Mouse (Mus musculus): Measurements from ENCODE around the gene Nutf2. TPM values are rescaled to one million over a fixed set of nuclear protein-coding genes. Genes with fewer than 3 reads are reported as not detected.

The Nutf2 gene
- polyA plus RNA-seq, 1 experiment from 2014 or later = 198 TPM

GRCm38 (mm10) chr8:105897801-105898480 lies 37.6 kb downstream of the Nutf2 start:
- Histone ChIP-seq H3K4me3 (no peak overlapping the region), H3K27ac (replicated peaks) (no peak overlapping the region), H3K36me3 (peaks cover 16% of the 10 kb centered on the region), H3K4me1 (replicated peaks) (peaks cover 20% of the 10 kb centered on the region), H3K4me2 (no peak overlapping the region), H3K9me3 (no peaks in the 10 kb centered on the region), H3K9ac (no peak overlapping the region), H3K27me3 (no peaks in the 10 kb centered on the region)
- no peak for ATAC-seq (ENCODE audit: low read depth)
- WGBS = 85% methylated on average over 9 of the region's 9 CpGs

GRCm38 (mm10) chr8:105900180-105900940 lies 40.0 kb downstream of the Nutf2 start, which contains the start of gene Pskh1:
Gene Pskh1 (plus strand): TSS chr8:105900441.
- under 1% methylated on average over 68 of the region's 68 CpGs for WGBS
- Histone ChIP-seq H3K4me1 (replicated peaks) (peaks cover 11% of the 10 kb centered on the region), H3K36me3 (0 out of 2 replicates have a peak, but pooled peaks cover 2% of the 10 kb centered on the region), H3K4me3 (peak within 1 kb of the TSS; percentile 81), H3K4me2 (peak within 1 kb of the TSS; percentile 74), H3K9me3 (no peaks in the 10 kb centered on the region), H3K27me3 (no peaks in the 10 kb centered on the region), H3K9ac (peak within 1 kb of the TSS; percentile 91), H3K27ac (replicated peaks) (peak within 1 kb of the TSS; percentile 90)
- ATAC-seq (ENCODE audit: low read depth) = peak; percentile 94

- ATAC-seq (ENCODE audit: low read depth) = no peak
- H3K9ac ChIP-seq = peak overlapping the region; percentile 91
- 43% methylated on average over 16 of the region's 16 CpGs for WGBS
Observed at GRCm38 (mm10) chr8:105900941-105901616, 40.7 kb downstream of the Nutf2 start.

GRCm38 (mm10) chr8:105919390-105919789 lies 59.0 kb downstream of the Nutf2 start:
- no peak overlapping the region for H3K9ac ChIP-seq
- H3K9me3 ChIP-seq = no peaks in the 10 kb centered on the region
- H3K4me1 ChIP-seq (replicated peaks) = no peaks in the 10 kb centered on the region
- 90% methylated on average over 3 of the region's 3 CpGs for WGBS
- no peak overlapping the region for H3K4me3 ChIP-seq
- no peak for ATAC-seq (ENCODE audit: low read depth)
- H3K36me3 ChIP-seq = peaks cover 15% of the 10 kb centered on the region
- no peaks in the 10 kb centered on the region for H3K27me3 ChIP-seq
- no peak overlapping the region for H3K27ac ChIP-seq (replicated peaks)
- no peak overlapping the region for H3K4me2 ChIP-seq

More at GRCm38 (mm10) chr8:105900941-105901616, 40.7 kb downstream of the Nutf2 start:
- H3K4me3 ChIP-seq = peak overlapping the region; percentile 81
- H3K36me3 ChIP-seq = no peaks in the 10 kb centered on the region
- peak overlapping the region; percentile 90 for H3K27ac ChIP-seq (replicated peaks)
- H3K4me2 ChIP-seq = peak overlapping the region; percentile 74
- no peaks in the 10 kb centered on the region for H3K27me3 ChIP-seq
- peaks cover 11% of the 10 kb centered on the region for H3K4me1 ChIP-seq (replicated peaks)
- no peaks in the 10 kb centered on the region for H3K9me3 ChIP-seq

- Histone ChIP-seq H3K4me3 (no peak overlapping the region), H3K4me2 (no peak overlapping the region), H3K27me3 (no peaks in the 10 kb centered on the region), H3K27ac (replicated peaks) (no peak overlapping the region), H3K9ac (no peak overlapping the region), H3K4me1 (replicated peaks) (peaks cover under 1% of the 10 kb centered on the region; the same call in 1 of the 2 replicates), H3K36me3 (peaks cover 17% of the 10 kb centered on the region), H3K9me3 (no peaks in the 10 kb centered on the region)
- 82% methylated on average over 3 of the region's 3 CpGs for WGBS
- no peak for ATAC-seq (ENCODE audit: low read depth)
Observed at GRCm38 (mm10) chr8:105925123-105925522, 64.7 kb downstream of the Nutf2 start.

Other genes with a start within 250 kb of the Nutf2 start
- gene Ctcf, start 224.0 kb upstream of the Nutf2 start, polyA plus RNA-seq (2015; fragmentation: Nextera tagmentation; extraction: Ambion mirVana) = 105 and 118 TPM in 2 replicates
- 2.0 TPM in 2 replicates for gene Agrp, start 223.2 kb upstream of the Nutf2 start, polyA plus RNA-seq (2015; fragmentation: Nextera tagmentation; extraction: Ambion mirVana)
- 16.6 and 20.2 TPM in 2 replicates for gene Carmil2, start 174.3 kb upstream of the Nutf2 start, polyA plus RNA-seq (2015; fragmentation: Nextera tagmentation; extraction: Ambion mirVana)
- 77.1 and 87.1 TPM in 2 replicates for gene Acd, start 159.5 kb upstream of the Nutf2 start, polyA plus RNA-seq (2015; fragmentation: Nextera tagmentation; extraction: Ambion mirVana)
- gene Pard6a, start 159.4 kb upstream of the Nutf2 start, polyA plus RNA-seq (2015; fragmentation: Nextera tagmentation; extraction: Ambion mirVana) = 47.7 and 48.0 TPM in 2 replicates
- not detected in 2 replicates for gene 4933405L10Rik, start 152.9 kb upstream of the Nutf2 start, polyA plus RNA-seq (2015; fragmentation: Nextera tagmentation; extraction: Ambion mirVana)
- gene Enkd1, start 152.4 kb upstream of the Nutf2 start, polyA plus RNA-seq (2015; fragmentation: Nextera tagmentation; extraction: Ambion mirVana) = 10.3 and 11.2 TPM in 2 replicates
- 66.7 and 72.4 TPM in 2 replicates for gene Gfod2, start 101.9 kb upstream of the Nutf2 start, polyA plus RNA-seq (2015; fragmentation: Nextera tagmentation; extraction: Ambion mirVana)
- 11.6 and 13.0 TPM in 2 replicates for gene Ranbp10, start 33.2 kb upstream of the Nutf2 start, polyA plus RNA-seq (2015; fragmentation: Nextera tagmentation; extraction: Ambion mirVana)
- 0.46 and 0.54 TPM in 2 replicates for gene Tsnaxip1, start 32.8 kb upstream of the Nutf2 start, polyA plus RNA-seq (2015; fragmentation: Nextera tagmentation; extraction: Ambion mirVana)
- 52.7 and 63.8 TPM in 2 replicates for gene Cenpt, start 7.3 kb upstream of the Nutf2 start, polyA plus RNA-seq (2015; fragmentation: Nextera tagmentation; extraction: Ambion mirVana)
- 61.4 and 64.1 TPM in 2 replicates for gene Thap11, start 5.4 kb upstream of the Nutf2 start, polyA plus RNA-seq (2015; fragmentation: Nextera tagmentation; extraction: Ambion mirVana)
- gene Edc4, start 20.3 kb downstream of the Nutf2 start, polyA plus RNA-seq (2015; fragmentation: Nextera tagmentation; extraction: Ambion mirVana) = 43.9 and 48.6 TPM in 2 replicates
- 0.46 and 0.54 TPM in 2 replicates for gene Nrn1l, start 33.0 kb downstream of the Nutf2 start, polyA plus RNA-seq (2015; fragmentation: Nextera tagmentation; extraction: Ambion mirVana)
- 14.2 and 14.3 TPM in 2 replicates for gene Pskh1, start 39.9 kb downstream of the Nutf2 start, polyA plus RNA-seq (2015; fragmentation: Nextera tagmentation; extraction: Ambion mirVana)
- 3.1 and 3.6 TPM in 2 replicates for gene Ctrl, start 73.3 kb downstream of the Nutf2 start, polyA plus RNA-seq (2015; fragmentation: Nextera tagmentation; extraction: Ambion mirVana)
- 43.1 and 43.2 TPM in 2 replicates for gene Psmb10, start 77.9 kb downstream of the Nutf2 start, polyA plus RNA-seq (2015; fragmentation: Nextera tagmentation; extraction: Ambion mirVana)
- gene Lcat, start 82.8 kb downstream of the Nutf2 start, polyA plus RNA-seq (2015; fragmentation: Nextera tagmentation; extraction: Ambion mirVana) = 0.59 and 0.71 TPM in 2 replicates
- gene Slc12a4, start 105.5 kb downstream of the Nutf2 start, polyA plus RNA-seq (2015; fragmentation: Nextera tagmentation; extraction: Ambion mirVana) = 8.7 and 11.0 TPM in 2 replicates
- gene Dpep3, start 118.8 kb downstream of the Nutf2 start, polyA plus RNA-seq (2015; fragmentation: Nextera tagmentation; extraction: Ambion mirVana) = not detected in 2 replicates
- gene Dus2, start 130.8 kb downstream of the Nutf2 start, polyA plus RNA-seq (2015; fragmentation: Nextera tagmentation; extraction: Ambion mirVana) = 21.5 and 23.1 TPM in 2 replicates
- 0.24 TPM in 1 of 2 replicates, not detected in the other for gene Dpep2nb, start 145.4 kb downstream of the Nutf2 start, polyA plus RNA-seq (2015; fragmentation: Nextera tagmentation; extraction: Ambion mirVana)
- 20.7 and 22.2 TPM in 2 replicates for gene Ddx28, start 151.3 kb downstream of the Nutf2 start, polyA plus RNA-seq (2015; fragmentation: Nextera tagmentation; extraction: Ambion mirVana)
- 4.1 and 4.2 TPM in 2 replicates for gene Nfatc3, start 198.3 kb downstream of the Nutf2 start, polyA plus RNA-seq (2015; fragmentation: Nextera tagmentation; extraction: Ambion mirVana)